Mouse (Mus musculus): Measurements from ENCODE around the gene Cers2. TPM values are rescaled to one million over a fixed set of nuclear protein-coding genes. Genes with fewer than 3 reads are reported as not detected.

Cers2 gene
- polyA plus RNA-seq, 1 experiment from 2014 or later: 91.8 TPM

DNA sequence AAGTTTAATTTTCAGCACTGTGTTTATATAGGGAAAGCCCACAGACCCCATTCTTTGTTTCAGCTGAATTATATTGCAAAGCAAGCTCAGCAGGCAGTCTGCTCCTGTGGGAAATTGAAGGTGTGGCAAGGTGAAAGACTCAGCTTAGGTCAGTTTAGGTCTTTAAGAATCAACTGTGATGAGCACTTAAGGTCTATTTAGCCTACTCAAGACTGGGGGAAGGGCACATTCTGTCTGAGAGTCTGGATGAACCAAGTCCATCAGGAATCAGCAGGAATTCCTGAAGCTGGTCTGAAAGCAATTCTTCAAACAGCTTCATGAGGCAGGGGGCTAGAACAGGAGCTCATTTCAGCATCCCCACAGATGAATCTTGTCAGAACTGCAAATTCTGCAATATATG, 55.5 kb downstream of the Cers2 start:
- Histone ChIP-seq H3K27me3 (no peaks in the 10 kb centered on the region), H3K4me1 (replicated peaks) (no peaks in the 10 kb centered on the region), H3K4me3 (no peak overlapping the region), H3K36me3 (no peaks in the 10 kb centered on the region), H3K9ac (no peak overlapping the region), H3K9me3 (no peaks in the 10 kb centered on the region), H3K27ac (no peak overlapping the region), H3K4me2 (no peak overlapping the region)
- no peak for ATAC-seq (ENCODE audit: low FRiP score)

Other genes with a start within 250 kb of the Cers2 start
- 15.4 and 16.7 TPM in 2 replicates for gene Pip5k1a, start 207.9 kb upstream of the Cers2 start, polyA plus RNA-seq (2015; fragmentation: Nextera tagmentation; extraction: Ambion mirVana)
- gene Vps72, start 203.8 kb upstream of the Cers2 start, polyA plus RNA-seq (2015; fragmentation: Nextera tagmentation; extraction: Ambion mirVana): 219 and 221 TPM in 2 replicates
- gene Tmod4, start 190.3 kb upstream of the Cers2 start, polyA plus RNA-seq (2015; fragmentation: Nextera tagmentation; extraction: Ambion mirVana): 0.99 and 1.5 TPM in 2 replicates
- 95.9 and 97.1 TPM in 2 replicates for gene Scnm1, start 180.8 kb upstream of the Cers2 start, polyA plus RNA-seq (2015; fragmentation: Nextera tagmentation; extraction: Ambion mirVana)
- 36.8 and 38.4 TPM in 2 replicates for gene Lysmd1, start 180.7 kb upstream of the Cers2 start, polyA plus RNA-seq (2015; fragmentation: Nextera tagmentation; extraction: Ambion mirVana)
- gene Tnfaip8l2, start 172.4 kb upstream of the Cers2 start, polyA plus RNA-seq (2015; fragmentation: Nextera tagmentation; extraction: Ambion mirVana): 2.8 and 3.1 TPM in 2 replicates
- gene Sema6c, start 154.3 kb upstream of the Cers2 start, polyA plus RNA-seq (2015; fragmentation: Nextera tagmentation; extraction: Ambion mirVana): 31.5 and 31.8 TPM in 2 replicates
- 4.5 and 4.6 TPM in 2 replicates for gene Gabpb2, start 96.9 kb upstream of the Cers2 start, polyA plus RNA-seq (2015; fragmentation: Nextera tagmentation; extraction: Ambion mirVana)
- gene Cdc42se1, start 86.1 kb upstream of the Cers2 start, polyA plus RNA-seq (2015; fragmentation: Nextera tagmentation; extraction: Ambion mirVana): 65.5 and 68.9 TPM in 2 replicates
- gene Mllt11, start 82.6 kb upstream of the Cers2 start, polyA plus RNA-seq (2015; fragmentation: Nextera tagmentation; extraction: Ambion mirVana): 307 and 311 TPM in 2 replicates
- 0.19 and 0.26 TPM in 2 replicates for gene Gm128, start 73.2 kb upstream of the Cers2 start, polyA plus RNA-seq (2015; fragmentation: Nextera tagmentation; extraction: Ambion mirVana)
- gene Bnipl, start 63.6 kb upstream of the Cers2 start, polyA plus RNA-seq (2015; fragmentation: Nextera tagmentation; extraction: Ambion mirVana): 0.13 and 0.25 TPM in 2 replicates
- 42.2 and 43.0 TPM in 2 replicates for gene Mindy1, start 33.4 kb upstream of the Cers2 start, polyA plus RNA-seq (2015; fragmentation: Nextera tagmentation; extraction: Ambion mirVana)
- gene Prune1, start 32.7 kb upstream of the Cers2 start, polyA plus RNA-seq (2015; fragmentation: Nextera tagmentation; extraction: Ambion mirVana): 50.3 and 51.8 TPM in 2 replicates
- 0.31 and 0.38 TPM in 2 replicates for gene Anxa9, start 7.6 kb upstream of the Cers2 start, polyA plus RNA-seq (2015; fragmentation: Nextera tagmentation; extraction: Ambion mirVana)
- 45.6 and 46.2 TPM in 2 replicates for gene Setdb1, start 42.4 kb downstream of the Cers2 start, polyA plus RNA-seq (2015; fragmentation: Nextera tagmentation; extraction: Ambion mirVana)
- gene 4930558C23Rik, start 88.0 kb downstream of the Cers2 start, polyA plus RNA-seq (2015; fragmentation: Nextera tagmentation; extraction: Ambion mirVana): not detected in 2 replicates
- 20.0 and 21.0 TPM in 2 replicates for gene Arnt, start 119.6 kb downstream of the Cers2 start, polyA plus RNA-seq (2015; fragmentation: Nextera tagmentation; extraction: Ambion mirVana)
- gene Ctsk, start 184.5 kb downstream of the Cers2 start, polyA plus RNA-seq (2015; fragmentation: Nextera tagmentation; extraction: Ambion mirVana): 10.8 and 15.6 TPM in 2 replicates
- 15.1 and 16.8 TPM in 2 replicates for gene Ctss, start 212.0 kb downstream of the Cers2 start, polyA plus RNA-seq (2015; fragmentation: Nextera tagmentation; extraction: Ambion mirVana)
- not detected in 2 replicates for gene Hormad1, start 244.9 kb downstream of the Cers2 start, polyA plus RNA-seq (2015; fragmentation: Nextera tagmentation; extraction: Ambion mirVana)

All from hindbrain, embryonic 13.5 days (tissue).